Mouse (Mus musculus): Measurements from ENCODE around the gene Ormdl3.

DNA sequence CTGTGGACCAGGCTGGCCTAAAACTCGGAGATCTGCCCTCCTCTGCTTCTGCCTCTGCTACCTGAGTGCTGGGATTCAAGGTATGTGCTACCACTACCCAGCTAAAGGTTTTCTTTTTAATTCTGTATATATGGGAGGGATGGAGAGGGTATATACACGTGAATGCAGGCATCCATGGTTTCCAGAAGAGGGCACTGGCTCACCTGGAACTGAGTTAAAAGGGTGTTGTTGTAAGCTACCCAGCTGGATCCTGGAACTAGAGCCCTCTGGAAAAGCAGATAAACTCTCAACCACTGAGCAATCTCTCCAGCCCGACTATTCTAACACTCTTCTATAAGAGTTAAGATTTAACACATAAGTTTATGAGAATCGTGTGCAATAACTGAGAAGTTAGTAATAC, 37.8 kb downstream of the Ormdl3 start:
- no peak for TF ChIP-seq CHD2 (IDR thresholded peaks at IDR 0.05; ENCODE audit: low read depth, low read length)
- no peak for TF ChIP-seq ZC3H11A (IDR thresholded peaks at IDR 0.05; ENCODE audit: borderline replicate concordance, low read depth, low read length)
- no peak for TF ChIP-seq HCFC1 (IDR thresholded peaks at IDR 0.05; ENCODE audit: borderline replicate concordance, insufficient read depth, low read length)
- no peak for TF ChIP-seq ZNF384 (IDR thresholded peaks at IDR 0.05; ENCODE audit: low read depth, low read length)

Measured in ES-E14 (cell line).